Mouse (Mus musculus) NIH3T3 (cell line): Measurements from ENCODE around the gene Nme7.

Experiments
- DNase-seq: peaks from one replicate; pipeline ENCODE4 v3.0.0-alpha.2; 2012; ENCODE audit warnings: low read depth

Gene Nme7

GRCm38 (mm10) chr1:164384354-164384753 lies 80.4 kb downstream of the Nme7 start:
- DNase-seq, result no peak

- DNase-seq, result no peak
These were observed 81.1 kb downstream of the Nme7 start for GRCm38 (mm10) chr1:164384972-164385371.

- DNase-seq, result no peak
These were observed 85.8 kb downstream of the Nme7 start for GRCm38 (mm10) chr1:164389743-164390142.

- no peak for DNase-seq
These were observed 88.3 kb downstream of the Nme7 start for GRCm38 (mm10) chr1:164392176-164392575.

- DNase-seq, result no peak
These were observed 91.3 kb downstream of the Nme7 start for GRCm38 (mm10) chr1:164395131-164395780.

- DNase-seq, result peak; percentile 20
These were observed 93.8 kb downstream of the Nme7 start for GRCm38 (mm10) chr1:164397672-164398071.

- no peak for DNase-seq
These were observed 95.7 kb downstream of the Nme7 start for GRCm38 (mm10) chr1:164399578-164399977.

- no peak for DNase-seq
These were observed 101.5 kb downstream of the Nme7 start for GRCm38 (mm10) chr1:164405385-164405802.

- no peak for DNase-seq
These were observed 102.6 kb downstream of the Nme7 start for GRCm38 (mm10) chr1:164406506-164406905.

GRCm38 (mm10) chr1:164408655-164409054 lies 104.7 kb downstream of the Nme7 start:
- DNase-seq, result no peak

GRCm38 (mm10) chr1:164411306-164411705 lies 107.4 kb downstream of the Nme7 start:
- no peak for DNase-seq

GRCm38 (mm10) chr1:164412906-164413305 lies 109.0 kb downstream of the Nme7 start:
- DNase-seq, result no peak

- DNase-seq, result no peak
These were observed 109.7 kb downstream of the Nme7 start for GRCm38 (mm10) chr1:164413608-164414007.

- no peak for DNase-seq
These were observed 111.4 kb downstream of the Nme7 start for GRCm38 (mm10) chr1:164415347-164415751.

GRCm38 (mm10) chr1:164416692-164417394 lies 112.9 kb downstream of the Nme7 start:
- DNase-seq, result no peak

GRCm38 (mm10) chr1:164417604-164418003 lies 113.7 kb downstream of the Nme7 start:
- peak; percentile 39 for DNase-seq

- DNase-seq, result no peak
These were observed 114.4 kb downstream of the Nme7 start for GRCm38 (mm10) chr1:164418320-164418719.

GRCm38 (mm10) chr1:164419401-164419800 lies 115.5 kb downstream of the Nme7 start:
- peak; percentile 62 for DNase-seq

- DNase-seq, result peak; percentile 20
These were observed 116.9 kb downstream of the Nme7 start for GRCm38 (mm10) chr1:164420623-164421354.

- no peak for DNase-seq
These were observed 122.3 kb downstream of the Nme7 start for GRCm38 (mm10) chr1:164426227-164426626.

- no peak for DNase-seq
These were observed 123.9 kb downstream of the Nme7 start for GRCm38 (mm10) chr1:164427777-164428176.

- DNase-seq, result no peak
These were observed 124.7 kb downstream of the Nme7 start for GRCm38 (mm10) chr1:164428644-164429043.

GRCm38 (mm10) chr1:164432649-164433048 lies 128.7 kb downstream of the Nme7 start:
- no peak for DNase-seq
